Comparison of ENCODE assay signal across 8 mouse cellular contexts in the genomic region with DNA sequence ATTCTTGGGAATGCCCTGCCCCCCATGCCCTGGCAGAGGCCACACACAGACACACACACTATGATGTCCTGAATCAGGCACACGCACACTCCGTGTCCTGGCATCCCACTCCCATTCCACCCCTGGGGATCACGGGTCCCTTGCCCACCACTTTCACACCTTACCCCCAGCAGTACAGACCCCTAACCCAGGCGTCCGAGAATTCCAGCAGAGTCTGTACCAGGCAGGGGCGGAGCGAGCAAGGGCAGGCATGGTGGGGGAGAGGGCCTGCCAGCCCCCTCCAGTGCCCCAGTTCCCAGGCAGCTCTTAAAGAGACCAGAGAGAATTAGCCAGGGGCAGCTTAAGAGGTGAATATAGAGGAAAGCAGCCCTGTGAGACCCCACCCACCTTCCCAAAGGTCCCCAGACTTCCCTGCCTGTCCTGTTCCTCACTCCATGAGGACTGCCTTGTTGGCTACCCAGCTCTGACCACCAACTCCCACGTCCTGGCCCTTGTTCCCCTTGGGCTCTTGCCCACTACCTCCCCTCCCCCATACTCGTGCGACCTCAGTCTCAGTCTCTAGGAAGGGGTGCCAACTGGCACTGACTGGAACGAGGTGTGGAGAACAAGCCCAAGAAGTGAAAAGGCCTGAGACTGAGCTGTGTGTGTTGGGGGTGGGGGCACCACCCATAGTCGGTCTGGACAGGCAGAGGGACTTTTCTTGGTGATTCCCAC. TPM values are rescaled to one million over a fixed set of nuclear protein-coding genes. Genes with fewer than 3 reads are reported as not detected.
A peak's percentile ranks its signal among the peaks of the same experiment; 100 is the strongest.
DNase-seq lines count a peak whose midpoint lies in the region; ATAC-seq and TF ChIP-seq lines count a peak whose summit lies in the region.

A gene (minus strand): TSS at position 200 of the 714 bp plus-strand sequence.

- WGBS in kidney, adult 2 months, result 41% methylated on average over 12 of the region's 12 CpGs
- 50% methylated on average over 12 of the region's 12 CpGs for WGBS in hindbrain, embryonic 12.5 days
- 54% methylated on average over 12 of the region's 12 CpGs for WGBS in liver, embryonic 11.5 days

- intact Hi-C loops in heart, postnatal 14 days (cut with DNase I), result no loop called here

- H3K4me3 ChIP-seq in kidney, adult 2 months (ENCODE audit: insufficient read depth, low read depth, low read length), result no peak within 1 kb of the TSS
- no peak within 1 kb of the TSS for H3K4me3 ChIP-seq in hindbrain, embryonic 12.5 days
- H3K4me3 ChIP-seq in liver, embryonic 11.5 days (ENCODE audit: low read depth, low read length), result no peak within 1 kb of the TSS

- no peak within 1 kb of the TSS for H3K27ac ChIP-seq in kidney, adult 2 months (ENCODE audit: insufficient read depth, low read depth, low read length)
- H3K27ac ChIP-seq in hindbrain, embryonic 12.5 days, result no peak within 1 kb of the TSS
- H3K27ac ChIP-seq in liver, embryonic 11.5 days (ENCODE audit: low read depth, low read length), result no peak within 1 kb of the TSS

- H3K9ac ChIP-seq in hindbrain, embryonic 12.5 days, result no peak within 1 kb of the TSS; the same call in 1 of the 2 replicates
- no peak within 1 kb of the TSS for H3K9ac ChIP-seq in liver, embryonic 11.5 days (ENCODE audit: low read depth, low read length)

- no peak for TF ChIP-seq CTCF in kidney, adult 2 months (conservative IDR thresholded peaks at IDR 0.05; ENCODE audit: insufficient read depth, insufficient read length, low read depth, low read length)

- H3K27me3 ChIP-seq in kidney, adult 2 months (replicated peaks; ENCODE audit: control insufficient read depth, insufficient read depth, low read length), result no peaks in the 10 kb centered on the region
- H3K27me3 ChIP-seq in hindbrain, embryonic 12.5 days, result peaks cover 13% of the 10 kb centered on the region; the same call in 1 of the 2 replicates
- H3K27me3 ChIP-seq in liver, embryonic 11.5 days (replicated peaks; ENCODE audit: control insufficient read depth, insufficient read depth, low read length), result peaks cover 38% of the 10 kb centered on the region

- DNase-seq in kidney, adult 2 months, result no peak
- DNase-seq in kidney, postnatal 36 days, result no peak
- no peak for DNase-seq in liver, embryonic 11.5 days (ENCODE audit: low spot score)
- DNase-seq in right cerebral cortex, postnatal 4 days, result peak; percentile 57
- DNase-seq in heart, postnatal 14 days, result no peak
- DNase-seq in testis, postnatal 14 days (ENCODE audit: low spot score), result no peak

- H3K9me3 ChIP-seq in hindbrain, embryonic 12.5 days (replicated peaks), result no peaks in the 10 kb centered on the region
- no peaks in the 10 kb centered on the region for H3K9me3 ChIP-seq in liver, embryonic 11.5 days (ENCODE audit: control insufficient read depth, low read length)

- peaks cover 13% of the 10 kb centered on the region for H3K4me1 ChIP-seq in kidney, adult 2 months (ENCODE audit: control insufficient read depth, insufficient read depth, low read length)
- H3K4me1 ChIP-seq in hindbrain, embryonic 12.5 days, result peaks cover 35% of the 10 kb centered on the region
- no peaks in the 10 kb centered on the region; the same call in 1 of the 2 replicates for H3K4me1 ChIP-seq in liver, embryonic 11.5 days (replicated peaks; ENCODE audit: control insufficient read depth, insufficient read depth, low read length)

- no peak within 1 kb of the TSS for H3K4me2 ChIP-seq in hindbrain, embryonic 12.5 days (replicated peaks)
- H3K4me2 ChIP-seq in liver, embryonic 11.5 days, result no peak within 1 kb of the TSS

- TF ChIP-seq POLR2A in kidney, adult 2 months (IDR thresholded peaks at IDR 0.05; ENCODE audit: low read depth, low read length), result no peak

- ATAC-seq in activated CD4-positive, CD25-positive, alpha-beta regulatory T cell, adult 4 months, result no peak
- ATAC-seq in hindbrain, embryonic 12.5 days (ENCODE audit: low FRiP score), result no peak
- ATAC-seq in liver, embryonic 11.5 days (replicated peaks; ENCODE audit: low FRiP score), result no peak

- H3K36me3 ChIP-seq in kidney, adult 2 months (ENCODE audit: control insufficient read depth, insufficient read depth, low read length), result no peaks in the 10 kb centered on the region
- H3K36me3 ChIP-seq in hindbrain, embryonic 12.5 days, result no peaks in the 10 kb centered on the region
- no peaks in the 10 kb centered on the region for H3K36me3 ChIP-seq in liver, embryonic 11.5 days (ENCODE audit: control insufficient read depth, insufficient read depth, low read length)

RNA-seq across cellular contexts. Expression of the gene that starts here (rescaled TPM):
- 176 and 197 TPM in 2 replicates for polyA plus RNA-seq in kidney, adult 2 months (2012; rRNA removed)
- 10 to 100 TPM; 31.5 to 44.8 TPM for polyA plus RNA-seq in activated CD4-positive, CD25-positive, alpha-beta regulatory T cell, adult 4 months (2017; shearing (Covaris generic))
- polyA plus RNA-seq in hindbrain, embryonic 12.5 days (2016; fragmentation: Nextera tagmentation; extraction: Ambion mirVana), result 17.1 and 18.4 TPM in 2 replicates
- 14.3 and 19.0 TPM in 2 replicates for polyA plus RNA-seq in liver, embryonic 11.5 days (2014; fragmentation: Nextera tagmentation; extraction: Ambion mirVana)
- 1 to 10 TPM; 2.3 to 2.6 TPM for total RNA-seq in heart, postnatal 14 days (2021)
